8 mouse cellular contexts compared by ENCODE assay signal in genomic region chr10:122887528-122888183, GRCm38 (mm10).
DNase-seq lines count a peak whose midpoint lies in the region; ATAC-seq and TF ChIP-seq lines count a peak whose summit lies in the region.

No protein-coding gene starts in this region.

- no peaks in the 10 kb centered on the region for H3K9me3 ChIP-seq in forebrain, embryonic 13.5 days (replicated peaks)
- H3K9me3 ChIP-seq in intestine, postnatal 0 days (ENCODE audit: control insufficient read depth): no peaks in the 10 kb centered on the region
- no peaks in the 10 kb centered on the region for H3K9me3 ChIP-seq in neural tube, embryonic 14.5 days (ENCODE audit: control insufficient read depth, low read length)

- peak overlapping the region; percentile 55 for H3K4me2 ChIP-seq in forebrain, embryonic 13.5 days
- H3K4me2 ChIP-seq in intestine, postnatal 0 days (replicated peaks; ENCODE audit: low read depth): no peak overlapping the region
- peak overlapping the region; percentile 29; the same call in 1 of the 2 replicates for H3K4me2 ChIP-seq in neural tube, embryonic 14.5 days (ENCODE audit: low read depth, low read length)

- H3K4me3 ChIP-seq in forebrain, embryonic 13.5 days: no peak overlapping the region
- no peak overlapping the region for H3K4me3 ChIP-seq in intestine, postnatal 0 days (ENCODE audit: low read depth, low read length)
- H3K4me3 ChIP-seq in neural tube, embryonic 14.5 days (ENCODE audit: low read depth, low read length): no peak overlapping the region

- H3K9ac ChIP-seq in forebrain, embryonic 13.5 days: peak overlapping the region; percentile 60
- H3K9ac ChIP-seq in intestine, postnatal 0 days (ENCODE audit: low read depth, low read length): no peak overlapping the region
- peak overlapping the region; percentile 29; the same call in 1 of the 2 replicates for H3K9ac ChIP-seq in neural tube, embryonic 14.5 days (replicated peaks; ENCODE audit: low read depth, low read length)

- TF ChIP-seq CTCF in intestine, postnatal 0 days (IDR thresholded peaks at IDR 0.05; ENCODE audit: low read depth): no peak

- DNase-seq in cerebellum, adult 11-12 months: peak; percentile 67
- peak; percentile 46 for DNase-seq in brain, adult 2 months (ENCODE audit: low read depth, low spot score)
- no peak for DNase-seq in c-Kit-positive CD71-positive TER-119-positive erythroid progenitor cells, embryonic 14.5 days (ENCODE audit: low spot score)

- no peak for ATAC-seq in cerebellum, adult (ENCODE audit: insufficient number of reproducible peaks, low FRiP score, low TSS enrichment)
- peak; percentile 10 for ATAC-seq in forebrain, embryonic 13.5 days
- 0 out of 2 replicates have a peak, but pooled peaks have one; percentile 14 for ATAC-seq in intestine, postnatal 0 days
- peak; percentile 59 for ATAC-seq in neural tube, embryonic 14.5 days (ENCODE audit: low read depth)
- no peak for ATAC-seq in activated CD4-positive, CD25-positive, alpha-beta regulatory T cell, adult 4 months

- no peaks in the 10 kb centered on the region for H3K36me3 ChIP-seq in forebrain, embryonic 13.5 days (ENCODE audit: poor library complexity, severe bottlenecking)
- H3K36me3 ChIP-seq in intestine, postnatal 0 days (ENCODE audit: control insufficient read depth, insufficient read depth): no peaks in the 10 kb centered on the region
- no peaks in the 10 kb centered on the region for H3K36me3 ChIP-seq in neural tube, embryonic 14.5 days (ENCODE audit: control insufficient read depth, insufficient read depth, low read length)

- peak overlapping the region; percentile 95 for H3K27ac ChIP-seq in forebrain, embryonic 13.5 days
- 0 out of 2 replicates have a peak overlapping the region, but pooled peaks have one; percentile 8 for H3K27ac ChIP-seq in intestine, postnatal 0 days (ENCODE audit: low read depth, low read length)
- peak overlapping the region; percentile 98 for H3K27ac ChIP-seq in neural tube, embryonic 14.5 days (ENCODE audit: low read depth, low read length)

- H3K4me1 ChIP-seq in forebrain, embryonic 13.5 days: peaks cover 65% of the 10 kb centered on the region
- no peaks in the 10 kb centered on the region for H3K4me1 ChIP-seq in intestine, postnatal 0 days (replicated peaks; ENCODE audit: control insufficient read depth, insufficient read depth, low read length)
- H3K4me1 ChIP-seq in neural tube, embryonic 14.5 days (ENCODE audit: control insufficient read depth, insufficient read depth, low read length): peaks cover 57% of the 10 kb centered on the region

- no peaks in the 10 kb centered on the region for H3K27me3 ChIP-seq in forebrain, embryonic 13.5 days
- no peaks in the 10 kb centered on the region for H3K27me3 ChIP-seq in intestine, postnatal 0 days (replicated peaks; ENCODE audit: control insufficient read depth, insufficient read depth, low read length)
- no peaks in the 10 kb centered on the region for H3K27me3 ChIP-seq in neural tube, embryonic 14.5 days (ENCODE audit: control insufficient read depth, insufficient read depth, low read length)

- 18% methylated on average over 10 of the region's 10 CpGs for WGBS in forebrain, embryonic 13.5 days
- WGBS in intestine, postnatal 0 days: 55% methylated on average over 10 of the region's 10 CpGs
- 14% methylated on average over 10 of the region's 10 CpGs for WGBS in neural tube, embryonic 14.5 days

Comparison
In these comparisons a context has a peak if more than half of its experiments do, and no peak if none do; other contexts are left out.
1. ATAC-seq: peak in forebrain, embryonic 13.5 days (single experiment), intestine, postnatal 0 days (single experiment) and neural tube, embryonic 14.5 days (single experiment); none in cerebellum, adult (single experiment) and activated CD4-positive, CD25-positive, alpha-beta regulatory T cell, adult 4 months (single experiment).
2. H3K27ac ChIP-seq: peak in every context shown above with its lines; median percentile 98 in neural tube, embryonic 14.5 days; 95 in forebrain, embryonic 13.5 days; 8 in intestine, postnatal 0 days.